Mouse (Mus musculus): ENCODE measurements around the gene Mrs2. TPM values are rescaled to one million over a fixed set of nuclear protein-coding genes. Genes with fewer than 3 reads are reported as not detected.

Gene Mrs2
- total and polyA plus RNA-seq, 2 experiments from 2014 or later: 13.0 to 41.8 TPM

- Histone ChIP-seq H3K9me3 (ENCODE audit: low read length) (no peaks in the 10 kb centered on the region), H3K9ac (replicated peaks; ENCODE audit: low read length, poor library complexity, severe bottlenecking) (no peak overlapping the region), H3K27me3 (ENCODE audit: insufficient read depth, low read length) (no peaks in the 10 kb centered on the region), H3K27ac (ENCODE audit: low read depth, low read length) (no peak overlapping the region), H3K36me3 (ENCODE audit: insufficient read depth, low read length) (no peaks in the 10 kb centered on the region), H3K4me1 (ENCODE audit: insufficient read depth, low read length) (no peaks in the 10 kb centered on the region), H3K4me2 (ENCODE audit: low read depth, low read length, poor library complexity, severe bottlenecking) (no peak overlapping the region), H3K4me3 (ENCODE audit: low read depth, low read length) (no peak overlapping the region)
- WGBS: 85% methylated on average over 3 of the region's 3 CpGs
- no peak for ATAC-seq (ENCODE audit: low FRiP score)
- TF ChIP-seq CTCF (IDR thresholded peaks at IDR 0.05): no peak
- no peak for DNase-seq (ENCODE audit: low spot score)
Observed at GRCm38 (mm10) chr13:24960084-24960483, 60.1 kb downstream of the Mrs2 start.

GRCm38 (mm10) chr13:24958671-24959070, 61.5 kb downstream of the Mrs2 start:
- no peak overlapping the region for H3K4me3 ChIP-seq (ENCODE audit: low read depth, low read length)
- ATAC-seq (ENCODE audit: low FRiP score) (no peak), DNase-seq (ENCODE audit: low spot score) (no peak)
- no peak overlapping the region for H3K4me2 ChIP-seq (ENCODE audit: low read depth, low read length, poor library complexity, severe bottlenecking)
- H3K9me3 ChIP-seq (ENCODE audit: low read length): no peaks in the 10 kb centered on the region
- 93% methylated on average over 11 of the region's 11 CpGs for WGBS
- H3K27ac ChIP-seq (ENCODE audit: low read depth, low read length): no peak overlapping the region
- no peak for TF ChIP-seq CTCF (IDR thresholded peaks at IDR 0.05)
- no peaks in the 10 kb centered on the region for H3K36me3 ChIP-seq (ENCODE audit: insufficient read depth, low read length)
- no peak overlapping the region for H3K9ac ChIP-seq (replicated peaks; ENCODE audit: low read length, poor library complexity, severe bottlenecking)
- H3K27me3 ChIP-seq (ENCODE audit: insufficient read depth, low read length): no peaks in the 10 kb centered on the region
- no peaks in the 10 kb centered on the region for H3K4me1 ChIP-seq (ENCODE audit: insufficient read depth, low read length)

GRCm38 (mm10) chr13:24955500-24955899, 64.7 kb downstream of the Mrs2 start:
- H3K27ac ChIP-seq (ENCODE audit: low read depth, low read length): no peak overlapping the region
- H3K9ac ChIP-seq (replicated peaks; ENCODE audit: low read length, poor library complexity, severe bottlenecking): no peak overlapping the region
- ATAC-seq (ENCODE audit: low FRiP score) (no peak), DNase-seq (ENCODE audit: low spot score) (no peak)
- H3K4me1 ChIP-seq (ENCODE audit: insufficient read depth, low read length): no peaks in the 10 kb centered on the region
- WGBS: 21% methylated on average over 10 of the region's 10 CpGs
- H3K27me3 ChIP-seq (ENCODE audit: insufficient read depth, low read length): no peaks in the 10 kb centered on the region
- no peaks in the 10 kb centered on the region for H3K9me3 ChIP-seq (ENCODE audit: low read length)
- H3K4me2 ChIP-seq (ENCODE audit: low read depth, low read length, poor library complexity, severe bottlenecking): no peak overlapping the region
- no peak for TF ChIP-seq CTCF (IDR thresholded peaks at IDR 0.05)
- H3K4me3 ChIP-seq (ENCODE audit: low read depth, low read length): no peak overlapping the region
- H3K36me3 ChIP-seq (ENCODE audit: insufficient read depth, low read length): no peaks in the 10 kb centered on the region

DNA sequence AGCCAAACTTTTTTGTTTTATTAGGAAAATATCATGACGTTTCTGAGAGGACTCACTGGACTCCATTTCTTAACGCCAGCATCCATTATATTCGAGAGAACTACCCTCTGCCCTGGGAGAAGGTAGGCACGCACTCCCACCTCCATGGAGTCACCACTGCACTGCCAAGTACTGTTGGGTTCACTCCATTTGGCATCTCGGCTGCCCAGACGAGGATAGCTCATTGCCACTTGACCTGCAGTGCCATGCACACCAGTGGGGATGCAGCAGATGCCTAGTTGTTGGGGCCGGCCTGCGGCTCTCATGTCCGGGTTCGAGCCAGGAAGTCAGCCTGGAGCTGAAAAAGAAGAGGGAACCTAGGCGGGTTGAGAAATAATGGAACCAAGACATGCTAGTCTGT, 65.1 kb downstream of the Mrs2 start:
- WGBS: 64% methylated on average over 11 of the region's 11 CpGs
- Histone ChIP-seq H3K36me3 (ENCODE audit: insufficient read depth, low read length) (no peaks in the 10 kb centered on the region), H3K4me3 (ENCODE audit: low read depth, low read length) (no peak overlapping the region), H3K4me1 (ENCODE audit: insufficient read depth, low read length) (no peaks in the 10 kb centered on the region), H3K9ac (replicated peaks; ENCODE audit: low read length, poor library complexity, severe bottlenecking) (no peak overlapping the region), H3K9me3 (ENCODE audit: low read length) (no peaks in the 10 kb centered on the region), H3K4me2 (ENCODE audit: low read depth, low read length, poor library complexity, severe bottlenecking) (no peak overlapping the region), H3K27me3 (ENCODE audit: insufficient read depth, low read length) (no peaks in the 10 kb centered on the region), H3K27ac (ENCODE audit: low read depth, low read length) (no peak overlapping the region)
- TF ChIP-seq CTCF (IDR thresholded peaks at IDR 0.05): no peak
- no peak for ATAC-seq (ENCODE audit: low FRiP score)
- no peak for DNase-seq (ENCODE audit: low spot score)

DNA sequence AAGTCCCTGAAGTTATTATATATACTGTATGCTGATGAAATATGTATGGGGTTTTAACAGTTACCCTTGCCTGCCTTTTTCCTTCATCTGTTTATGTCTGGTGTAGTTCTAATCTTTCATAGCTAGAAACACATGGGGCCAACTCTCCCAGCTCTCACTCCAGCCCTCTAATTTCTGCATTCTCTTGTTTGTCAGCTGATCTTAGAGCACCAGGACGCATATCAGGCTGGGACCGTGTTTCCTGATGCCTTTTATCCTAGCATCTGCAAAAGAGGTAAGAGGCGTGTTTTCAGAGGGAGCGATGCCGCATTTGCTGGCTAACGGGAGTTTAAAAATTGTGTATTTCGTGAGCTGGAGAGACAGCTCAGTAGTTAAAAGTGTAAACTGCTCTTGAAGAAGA, 67.5 kb downstream of the Mrs2 start:
- Histone ChIP-seq H3K4me2 (ENCODE audit: low read depth, low read length, poor library complexity, severe bottlenecking) (no peak overlapping the region), H3K9me3 (ENCODE audit: low read length) (no peaks in the 10 kb centered on the region), H3K27ac (ENCODE audit: low read depth, low read length) (no peak overlapping the region), H3K4me3 (ENCODE audit: low read depth, low read length) (no peak overlapping the region), H3K27me3 (ENCODE audit: insufficient read depth, low read length) (no peaks in the 10 kb centered on the region), H3K9ac (replicated peaks; ENCODE audit: low read length, poor library complexity, severe bottlenecking) (no peak overlapping the region), H3K36me3 (ENCODE audit: insufficient read depth, low read length) (no peaks in the 10 kb centered on the region), H3K4me1 (ENCODE audit: insufficient read depth, low read length) (no peaks in the 10 kb centered on the region)
- 85% methylated on average over 7 of the region's 7 CpGs for WGBS
- ATAC-seq (ENCODE audit: low FRiP score) (no peak), DNase-seq (ENCODE audit: low spot score) (no peak)
- TF ChIP-seq CTCF (IDR thresholded peaks at IDR 0.05): no peak

- no peak overlapping the region for H3K4me3 ChIP-seq (ENCODE audit: low read depth, low read length)
- no peak for DNase-seq (ENCODE audit: low spot score)
- no peaks in the 10 kb centered on the region for H3K4me1 ChIP-seq (ENCODE audit: insufficient read depth, low read length)
- ATAC-seq (ENCODE audit: low FRiP score): no peak
- no peak for TF ChIP-seq CTCF (IDR thresholded peaks at IDR 0.05)
- no peaks in the 10 kb centered on the region for H3K27me3 ChIP-seq (ENCODE audit: insufficient read depth, low read length)
- H3K27ac ChIP-seq (ENCODE audit: low read depth, low read length): no peak overlapping the region
- H3K36me3 ChIP-seq (ENCODE audit: insufficient read depth, low read length): no peaks in the 10 kb centered on the region
- 90% methylated on average over 6 of the region's 6 CpGs for WGBS
- H3K4me2 ChIP-seq (ENCODE audit: low read depth, low read length, poor library complexity, severe bottlenecking): no peak overlapping the region
- H3K9ac ChIP-seq (replicated peaks; ENCODE audit: low read length, poor library complexity, severe bottlenecking): no peak overlapping the region
- no peaks in the 10 kb centered on the region for H3K9me3 ChIP-seq (ENCODE audit: low read length)
Observed at GRCm38 (mm10) chr13:24948870-24949269, 71.3 kb downstream of the Mrs2 start.
